Mouse (Mus musculus) cerebellum, postnatal 25 days (tissue): ENCODE data around the gene Rab9b.

ENCODE experiments used
- DNase-seq, 2 experiments: peaks; one replicate each; pipeline ENCODE4 v3.0.0; 2021; ENCODE audit warnings: mixed read lengths in 2 of 2

The Rab9b gene

GRCm38 (mm10) chrX:136868061-136869040 is at the start of gene Rab9b:
Gene Rab9b, minus strand, starts transcription at chrX:136868755.
- peak; percentile 69 to 81 for DNase-seq

GRCm38 (mm10) chrX:136904369-136904768 is 35.8 kb upstream of the Rab9b start:
- DNase-seq = no peak

DNA sequence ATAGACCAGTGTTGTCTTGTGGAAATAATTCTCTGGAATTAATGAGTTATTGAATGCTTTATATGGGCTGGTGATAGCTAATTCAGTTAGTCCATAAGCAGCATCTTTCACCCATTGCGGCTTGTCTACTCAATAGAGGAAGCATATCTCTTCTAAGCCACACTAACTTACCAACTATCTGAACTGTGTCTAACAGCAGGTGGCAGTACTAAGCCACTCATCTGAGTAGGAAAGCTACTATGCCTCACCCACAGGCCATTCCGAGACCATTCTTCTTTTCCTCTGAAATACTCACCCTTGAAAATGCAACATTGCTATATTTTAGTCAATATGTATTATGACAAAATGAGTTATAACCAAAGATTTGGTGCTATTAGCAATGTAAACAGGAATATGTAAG is 27.2 kb upstream of the Rab9b start:
- DNase-seq = peak in 1 of 2 experiments; percentile 9

GRCm38 (mm10) chrX:136850300-136850699 is 18.3 kb downstream of the Rab9b start:
- DNase-seq = no peak

- DNase-seq = no peak
These were observed 39.9 kb downstream of the Rab9b start for GRCm38 (mm10) chrX:136828610-136829009.

GRCm38 (mm10) chrX:136825016-136825415 is 43.5 kb downstream of the Rab9b start:
- no peak for DNase-seq

GRCm38 (mm10) chrX:136822371-136822770 is 46.2 kb downstream of the Rab9b start, which contains the start of gene Plp1:
Gene Plp1, plus strand, starts transcription at chrX:136822671.
- DNase-seq = no peak

- DNase-seq = peak; percentile 71 to 83
These were observed 48.3 kb downstream of the Rab9b start for GRCm38 (mm10) chrX:136820250-136820649.

- no peak for DNase-seq
These were observed 48.8 kb downstream of the Rab9b start for GRCm38 (mm10) chrX:136819752-136820151.
